Comparison of ENCODE assay signal across 11 mouse cellular contexts in the genomic region with DNA sequence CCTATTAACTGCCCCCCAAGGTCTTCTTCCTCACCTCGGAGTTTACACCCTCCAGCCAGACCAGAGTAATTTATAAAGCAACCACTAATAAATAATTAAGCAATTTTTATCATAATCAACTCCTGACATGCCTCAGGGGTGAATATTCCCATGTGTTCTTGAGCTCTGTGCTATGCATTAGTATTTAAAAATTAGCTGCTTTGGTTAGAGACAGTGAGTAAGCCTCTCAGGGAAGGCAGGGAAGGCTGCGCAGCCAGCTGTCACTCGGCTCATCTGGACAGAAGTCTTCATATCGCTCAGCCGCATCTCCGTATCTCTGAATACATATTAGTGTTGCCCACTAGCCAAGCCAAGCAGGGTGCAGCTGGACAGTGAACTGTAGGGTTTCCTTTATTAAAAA.
"Had no signal": no experiment of that assay in that cellular context is flagged by ENCODE, and none has a peak within 500 bp of the region (broad histone marks: within the 10 kb centered on the region; RNA-seq: fewer than 3 reads in every experiment).

No protein-coding gene starts in this region.

- H3K27ac ChIP-seq: kidney, embryonic 15.5 days; limb, embryonic 13.5 days; liver, embryonic 14.5 days; stomach, postnatal 0 days had no signal

- H3K36me3 ChIP-seq: kidney, embryonic 15.5 days; limb, embryonic 13.5 days had no signal

- H3K27me3 ChIP-seq: kidney, embryonic 15.5 days; limb, embryonic 13.5 days had no signal

- H3K9ac ChIP-seq: kidney, embryonic 15.5 days; limb, embryonic 13.5 days; liver, embryonic 14.5 days had no signal

- ATAC-seq: intestine, embryonic 16.5 days had no signal

- H3K4me2 ChIP-seq: kidney, embryonic 15.5 days; limb, embryonic 13.5 days had no signal

- DNase-seq: kidney, adult 2 months; kidney, postnatal 25 days; layer of hippocampus, adult 9-11 months; layer of hippocampus, postnatal 36 days; lung, adult 18-20 months; thymus, postnatal 4 days had no signal

- H3K4me3 ChIP-seq: kidney, embryonic 15.5 days; limb, embryonic 13.5 days had no signal

- H3K9me3 ChIP-seq: kidney, embryonic 15.5 days; limb, embryonic 13.5 days had no signal
